Mouse (Mus musculus): Measurements from ENCODE around the gene Ly75. TPM values are rescaled to one million over a fixed set of nuclear protein-coding genes. Genes with fewer than 3 reads are reported as not detected.

The Ly75 gene
- total and polyA plus RNA-seq, 3 experiments, result 1.1 to 2.2 TPM; not detected in 1

GRCm38 (mm10) chr2:60291381-60291780, 91.7 kb downstream of the Ly75 start:
- H3K9me3 ChIP-seq (replicated peaks; ENCODE audit: insufficient read depth, low read length), result no peaks in the 10 kb centered on the region
- TF ChIP-seq UBTF (IDR thresholded peaks at IDR 0.05; ENCODE audit: borderline replicate concordance, insufficient read depth, low read depth, low read length) (no peak), GATA1 (IDR thresholded peaks at IDR 0.05; ENCODE audit: low read depth, low read length) (no peak), KAT2A (conservative IDR thresholded peaks at IDR 0.05; ENCODE audit: low read depth, low read length) (no peak), MEF2A (IDR thresholded peaks at IDR 0.05; ENCODE audit: extremely low read depth, insufficient replicate concordance, low read depth, low read length, poor library complexity, severe bottlenecking) (no peak), MYC (IDR thresholded peaks at IDR 0.05; ENCODE audit: low read depth, low read length) (no peak), BHLHE40 (IDR thresholded peaks at IDR 0.05; ENCODE audit: borderline replicate concordance, low read depth, low read length) (no peak), RAD21 (IDR thresholded peaks at IDR 0.05; ENCODE audit: low read depth, low read length) (no peak), TCF12 (IDR thresholded peaks at IDR 0.05; ENCODE audit: low read depth, low read length) (no peak), E2F4 (IDR thresholded peaks at IDR 0.05; ENCODE audit: borderline replicate concordance, low read depth, low read length) (no peak), ELF1 (IDR thresholded peaks at IDR 0.05; ENCODE audit: low read depth, low read length) (no peak), MAX (IDR thresholded peaks at IDR 0.05; ENCODE audit: low read length) (no peak), CTCF (IDR thresholded peaks at IDR 0.05 in 2 of 3, conservative IDR thresholded peaks at IDR 0.05 in 1 of 3; ENCODE audit: control insufficient read depth in 1 of 3, insufficient read depth in 1 of 3, low read depth in 2 of 3, low read length in 3 of 3, poor library complexity in 1 of 3, severe bottlenecking in 1 of 3) (no peak), NRF1 (IDR thresholded peaks at IDR 0.05; ENCODE audit: insufficient read depth, low read depth, low read length, poor library complexity, severe bottlenecking) (no peak), GABPA (IDR thresholded peaks at IDR 0.05; ENCODE audit: low read depth, low read length) (no peak), ETS1 (IDR thresholded peaks at IDR 0.05; ENCODE audit: low read depth, low read length) (no peak), CHD1 (IDR thresholded peaks at IDR 0.05; ENCODE audit: low read depth, low read length) (no peak), POLR2A (IDR thresholded peaks at IDR 0.05; ENCODE audit: control insufficient read depth in 1 of 2, insufficient read depth in 1 of 2, low read depth in 1 of 2, low read length in 2 of 2, poor library complexity in 1 of 2) (no peak)

GRCm38 (mm10) chr2:60289451-60289850, 93.7 kb downstream of the Ly75 start:
- TF ChIP-seq UBTF (IDR thresholded peaks at IDR 0.05; ENCODE audit: borderline replicate concordance, insufficient read depth, low read depth, low read length) (no peak), E2F4 (IDR thresholded peaks at IDR 0.05; ENCODE audit: borderline replicate concordance, low read depth, low read length) (no peak), MEF2A (IDR thresholded peaks at IDR 0.05; ENCODE audit: extremely low read depth, insufficient replicate concordance, low read depth, low read length, poor library complexity, severe bottlenecking) (no peak), MAX (IDR thresholded peaks at IDR 0.05; ENCODE audit: low read length) (no peak), CHD2 (IDR thresholded peaks at IDR 0.05; ENCODE audit: low read length) (no peak), ZNF384 (IDR thresholded peaks at IDR 0.05; ENCODE audit: low read depth, low read length) (no peak), ZC3H11A (IDR thresholded peaks at IDR 0.05; ENCODE audit: low read depth, low read length) (no peak), SMC3 (IDR thresholded peaks at IDR 0.05; ENCODE audit: low read depth, low read length) (no peak), ELF1 (IDR thresholded peaks at IDR 0.05; ENCODE audit: low read depth, low read length) (no peak), POLR2AphosphoS5 (IDR thresholded peaks at IDR 0.05; ENCODE audit: borderline replicate concordance, low read depth, low read length) (no peak), RCOR1 (IDR thresholded peaks at IDR 0.05; ENCODE audit: low read depth, low read length) (no peak), GATA1 (IDR thresholded peaks at IDR 0.05; ENCODE audit: low read depth, low read length) (no peak), BHLHE40 (IDR thresholded peaks at IDR 0.05; ENCODE audit: borderline replicate concordance, low read depth, low read length) (no peak), POLR2AphosphoS2 (IDR thresholded peaks at IDR 0.05; ENCODE audit: low read length) (no peak)
- no peak overlapping the region for H3K27ac ChIP-seq (ENCODE audit: control insufficient read depth, low read depth, low read length)
- no peaks in the 10 kb centered on the region for H3K79me2 ChIP-seq (ENCODE audit: control insufficient read depth, insufficient read depth, low read length, poor library complexity)
- DNase-seq (ENCODE audit: low read depth, low spot score), result no peak
- H3K36me3 ChIP-seq (ENCODE audit: control insufficient read depth in 1 of 2, insufficient read depth in 2 of 2, low read length in 2 of 2), result peaks cover 0 to 14% of the 10 kb centered on the region in 2 experiments; a peak in 2 of 4 replicates
- no peak overlapping the region for H3K4me3 ChIP-seq (ENCODE audit: control insufficient read depth in 1 of 2, insufficient read depth in 1 of 2, low read depth in 2 of 2, low read length in 2 of 2)
- H3K9me3 ChIP-seq (replicated peaks; ENCODE audit: insufficient read depth, low read length), result no peaks in the 10 kb centered on the region
- H3K9ac ChIP-seq (ENCODE audit: control insufficient read depth, low read depth, low read length, poor library complexity, severe bottlenecking), result no peak overlapping the region
- peaks cover 0 to 16% of the 10 kb centered on the region in 2 experiments; a peak in 2 of 4 replicates for H3K4me1 ChIP-seq (ENCODE audit: control insufficient read depth in 1 of 2, insufficient read depth in 2 of 2, low read length in 2 of 2)
- H3K27me3 ChIP-seq (ENCODE audit: control insufficient read depth in 1 of 2, insufficient read depth in 2 of 2, low read length in 2 of 2), result no peaks in the 10 kb centered on the region

More at GRCm38 (mm10) chr2:60291381-60291780, 91.7 kb downstream of the Ly75 start:
- no peak overlapping the region for H3K9ac ChIP-seq (ENCODE audit: control insufficient read depth, low read depth, low read length, poor library complexity, severe bottlenecking)
- no peak overlapping the region for H3K27ac ChIP-seq (ENCODE audit: control insufficient read depth, low read depth, low read length)
- peaks cover 0 to 9% of the 10 kb centered on the region in 2 experiments; a peak in 2 of 4 replicates for H3K36me3 ChIP-seq (ENCODE audit: control insufficient read depth in 1 of 2, insufficient read depth in 2 of 2, low read length in 2 of 2)
- H3K79me2 ChIP-seq (ENCODE audit: control insufficient read depth, insufficient read depth, low read length, poor library complexity), result no peaks in the 10 kb centered on the region
- no peaks in the 10 kb centered on the region for H3K27me3 ChIP-seq (ENCODE audit: control insufficient read depth in 1 of 2, insufficient read depth in 2 of 2, low read length in 2 of 2)
- no peak for DNase-seq (ENCODE audit: low read depth, low spot score)
- peaks cover 0 to 10% of the 10 kb centered on the region in 2 experiments; a peak in 2 of 4 replicates for H3K4me1 ChIP-seq (ENCODE audit: control insufficient read depth in 1 of 2, insufficient read depth in 2 of 2, low read length in 2 of 2)
- no peak overlapping the region for H3K4me3 ChIP-seq (ENCODE audit: control insufficient read depth in 1 of 2, insufficient read depth in 1 of 2, low read depth in 2 of 2, low read length in 2 of 2)

Measured in MEL (cell line).